Mouse (Mus musculus): ENCODE measurements at regions not wholly inside any gene's neighbourhood (a gene's known extent, or its start where the extent isn't known, plus 50 kb on each side); places are given as distances from the start of the nearest gene placed in this dataset.

DNA sequence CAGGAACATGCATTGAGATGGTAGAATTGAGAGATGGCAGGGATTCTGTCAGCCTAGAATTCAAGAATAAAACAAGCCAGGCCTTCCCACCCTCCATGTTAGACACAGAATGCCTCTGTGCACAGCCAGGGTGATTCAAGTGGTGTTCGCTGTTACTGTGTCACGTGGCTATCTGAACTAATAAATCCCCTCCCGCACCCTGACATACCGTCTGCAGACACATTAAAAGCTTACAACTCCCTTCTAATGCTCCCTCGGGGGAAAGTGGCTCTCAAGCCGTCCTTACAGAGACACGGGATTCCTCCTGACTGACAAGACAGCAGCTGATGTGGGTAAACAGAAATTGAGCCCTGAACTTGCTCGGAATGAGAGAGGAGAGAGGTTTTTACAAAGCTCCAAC, 279.1 kb downstream of the Prex1 start:
- H3K9me3 ChIP-seq (replicated peaks; ENCODE audit: control insufficient read depth, low read length, poor library complexity, severe bottlenecking): no peaks in the 10 kb centered on the region
- H3K27ac ChIP-seq (ENCODE audit: low read length): no peak overlapping the region
- 36% methylated on average over 8 of the region's 8 CpGs for WGBS
- no peaks in the 10 kb centered on the region for H3K27me3 ChIP-seq (ENCODE audit: control insufficient read depth, insufficient read depth, low read depth, low read length)
- no peak overlapping the region for H3K4me2 ChIP-seq (ENCODE audit: low read length)
- no peak; the same call in 1 of the 2 replicates for ATAC-seq
- H3K9ac ChIP-seq (ENCODE audit: low read depth, low read length): no peak overlapping the region
- peaks cover 32% of the 10 kb centered on the region for H3K4me1 ChIP-seq (ENCODE audit: control insufficient read depth, insufficient read depth, low read length)
- H3K4me3 ChIP-seq (ENCODE audit: low read depth, low read length): no peak overlapping the region
- no peaks in the 10 kb centered on the region for H3K36me3 ChIP-seq (ENCODE audit: control insufficient read depth, insufficient read depth, low read length)

DNA sequence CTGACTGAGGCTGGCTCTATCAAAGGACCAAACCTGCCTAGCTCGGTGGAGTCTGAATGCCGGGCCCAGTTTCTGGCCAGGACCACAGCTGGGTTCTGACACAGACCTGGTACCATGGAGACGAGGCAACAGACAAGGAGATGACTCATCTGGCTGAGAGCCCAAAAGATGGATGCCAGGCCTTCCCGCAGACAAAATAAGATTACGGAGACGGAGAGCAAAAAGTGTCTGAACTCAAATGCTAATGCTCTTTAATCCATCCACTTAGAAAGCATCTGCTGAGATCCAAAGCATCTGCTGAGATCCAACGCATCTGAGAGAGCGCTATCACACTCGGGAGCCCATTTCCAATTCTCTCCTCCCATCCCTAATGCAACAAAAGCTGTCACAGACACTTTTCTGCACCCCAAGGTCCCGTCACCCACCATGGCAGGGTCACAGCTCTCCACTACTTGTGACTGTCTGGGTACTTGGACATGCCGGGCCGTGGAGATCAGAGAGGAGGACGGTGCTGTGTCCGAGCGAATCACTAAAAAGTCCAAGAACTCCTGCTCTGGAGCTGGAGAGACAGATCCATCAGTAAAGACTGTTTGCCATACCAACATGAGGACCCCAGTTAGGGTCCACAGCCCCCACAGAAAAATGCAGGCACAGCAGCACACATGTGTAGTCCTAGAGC, 278.3 kb upstream of the Sulf2 start:
- Histone ChIP-seq H3K36me3 (ENCODE audit: control insufficient read depth, insufficient read depth, low read length) (no peaks in the 10 kb centered on the region), H3K4me2 (ENCODE audit: low read length) (no peak overlapping the region), H3K9ac (ENCODE audit: low read depth, low read length) (no peak overlapping the region), H3K27ac (ENCODE audit: low read length) (peak overlapping the region; percentile 35; the same call in 1 of the 2 replicates), H3K27me3 (ENCODE audit: control insufficient read depth, insufficient read depth, low read depth, low read length) (no peaks in the 10 kb centered on the region), H3K9me3 (replicated peaks; ENCODE audit: control insufficient read depth, low read length, poor library complexity, severe bottlenecking) (no peaks in the 10 kb centered on the region), H3K4me1 (ENCODE audit: control insufficient read depth, insufficient read depth, low read length) (peaks cover 27% of the 10 kb centered on the region), H3K4me3 (ENCODE audit: low read depth, low read length) (no peak overlapping the region)
- peak; percentile 52; the same call in 1 of the 2 replicates for ATAC-seq
- 43% methylated on average over 15 of the region's 15 CpGs for WGBS

DNA sequence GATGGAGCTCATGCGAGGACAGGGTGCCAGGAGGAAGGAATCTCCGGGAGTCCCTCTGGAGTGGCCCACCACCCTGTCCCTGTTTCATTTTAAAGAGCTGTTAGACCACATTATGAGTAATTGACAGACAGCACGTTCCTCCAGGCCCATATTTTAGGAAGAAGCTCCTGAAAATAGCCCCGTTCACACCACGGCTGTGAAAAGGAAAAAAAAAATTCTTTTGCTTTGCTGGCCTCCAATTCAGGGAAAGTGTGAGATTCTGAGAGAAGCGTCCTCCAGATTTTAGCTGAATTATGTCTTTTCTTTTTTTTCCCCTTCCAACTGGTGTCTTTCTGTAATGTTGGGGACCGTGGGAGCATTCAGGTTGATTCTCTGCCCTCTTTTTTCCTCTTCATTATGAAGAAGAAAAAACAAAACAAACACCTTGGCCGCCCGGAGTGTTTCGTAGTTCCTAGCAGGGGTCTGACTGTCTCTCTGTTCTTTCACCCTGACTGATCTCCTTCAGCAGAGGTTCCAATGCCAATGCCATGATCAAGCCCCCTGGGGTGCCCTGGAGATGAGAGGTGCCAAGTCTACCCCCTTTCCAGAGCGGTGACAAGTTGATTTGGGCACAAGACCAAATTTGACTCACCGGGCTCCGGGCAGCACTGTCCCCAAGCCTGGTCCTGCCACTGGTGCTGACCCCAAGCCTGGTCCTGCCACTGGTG, 277.6 kb upstream of the Sulf2 start:
- ATAC-seq: no peak
- H3K27ac ChIP-seq (ENCODE audit: low read length): peak overlapping the region; percentile 35; the same call in 1 of the 2 replicates

DNA sequence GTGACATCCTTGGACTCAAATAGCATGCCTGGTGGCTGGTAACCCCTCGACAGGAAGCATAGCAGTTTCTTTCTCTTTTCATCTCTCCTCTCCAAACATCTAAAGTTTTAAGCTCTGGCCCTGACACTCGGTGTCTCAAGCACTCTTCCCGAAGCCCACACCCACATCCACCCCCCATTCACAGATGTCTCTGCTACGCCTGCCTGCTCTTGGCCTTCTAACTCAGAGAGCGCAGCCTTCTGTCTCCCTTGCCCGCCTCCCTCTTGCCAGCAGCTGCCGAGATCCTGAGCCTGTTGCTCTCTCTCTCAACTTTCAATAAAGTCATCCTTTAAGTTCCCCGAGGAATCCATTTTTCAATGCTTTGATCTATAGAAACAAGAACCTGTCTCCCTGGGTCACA, 277.1 kb upstream of the Sulf2 start:
- Histone ChIP-seq H3K9me3 (replicated peaks; ENCODE audit: control insufficient read depth, low read length, poor library complexity, severe bottlenecking) (no peaks in the 10 kb centered on the region), H3K36me3 (ENCODE audit: control insufficient read depth, insufficient read depth, low read length) (no peaks in the 10 kb centered on the region), H3K27ac (ENCODE audit: low read length) (no peak overlapping the region), H3K4me2 (ENCODE audit: low read length) (no peak overlapping the region), H3K4me3 (ENCODE audit: low read depth, low read length) (no peak overlapping the region), H3K9ac (ENCODE audit: low read depth, low read length) (no peak overlapping the region), H3K4me1 (ENCODE audit: control insufficient read depth, insufficient read depth, low read length) (peaks cover 18% of the 10 kb centered on the region; the same call in 1 of the 2 replicates), H3K27me3 (ENCODE audit: control insufficient read depth, insufficient read depth, low read depth, low read length) (no peaks in the 10 kb centered on the region)
- 55% methylated on average over 8 of the region's 8 CpGs for WGBS
- ATAC-seq: no peak

More for the DNA sequence above, 277.6 kb upstream of the Sulf2 start:
- no peaks in the 10 kb centered on the region for H3K9me3 ChIP-seq (replicated peaks; ENCODE audit: control insufficient read depth, low read length, poor library complexity, severe bottlenecking)
- no peaks in the 10 kb centered on the region for H3K27me3 ChIP-seq (ENCODE audit: control insufficient read depth, insufficient read depth, low read depth, low read length)
- H3K36me3 ChIP-seq (ENCODE audit: control insufficient read depth, insufficient read depth, low read length): no peaks in the 10 kb centered on the region
- no peak overlapping the region for H3K4me2 ChIP-seq (ENCODE audit: low read length)
- no peak overlapping the region for H3K9ac ChIP-seq (ENCODE audit: low read depth, low read length)
- peaks cover 20% of the 10 kb centered on the region for H3K4me1 ChIP-seq (ENCODE audit: control insufficient read depth, insufficient read depth, low read length)
- H3K4me3 ChIP-seq (ENCODE audit: low read depth, low read length): no peak overlapping the region
- WGBS: 68% methylated on average over 13 of the region's 13 CpGs

DNA sequence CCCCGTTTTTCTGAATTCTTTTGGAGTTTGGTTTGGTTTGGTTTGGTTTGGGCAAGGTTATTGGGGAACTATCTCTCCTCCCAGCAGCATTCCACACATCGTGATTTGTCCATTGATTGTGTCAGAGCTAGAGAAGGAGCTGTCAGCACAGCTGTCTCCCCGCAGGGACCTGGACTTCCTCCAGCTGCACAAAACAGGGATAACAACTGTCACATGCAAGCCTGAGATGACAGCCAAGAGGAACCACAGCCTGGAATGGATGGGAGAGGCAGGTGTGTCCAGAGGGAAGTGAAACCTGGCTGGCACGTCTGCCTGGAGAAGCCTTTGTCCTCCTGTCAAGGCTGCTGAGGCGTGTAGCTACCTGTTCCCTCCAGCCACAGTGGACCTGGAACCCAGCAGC, 274.5 kb upstream of the Sulf2 start:
- H3K36me3 ChIP-seq (ENCODE audit: control insufficient read depth, insufficient read depth, low read length): no peaks in the 10 kb centered on the region
- H3K27me3 ChIP-seq (ENCODE audit: control insufficient read depth, insufficient read depth, low read depth, low read length): no peaks in the 10 kb centered on the region
- H3K4me1 ChIP-seq (ENCODE audit: control insufficient read depth, insufficient read depth, low read length): peaks cover 21% of the 10 kb centered on the region; the same call in 1 of the 2 replicates
- H3K4me2 ChIP-seq (ENCODE audit: low read length): no peak overlapping the region
- H3K9ac ChIP-seq (ENCODE audit: low read depth, low read length): no peak overlapping the region
- 51% methylated on average over 5 of the region's 5 CpGs for WGBS
- H3K27ac ChIP-seq (ENCODE audit: low read length): peak overlapping the region; percentile 9; the same call in 1 of the 2 replicates
- ATAC-seq: no peak
- H3K9me3 ChIP-seq (replicated peaks; ENCODE audit: control insufficient read depth, low read length, poor library complexity, severe bottlenecking): no peaks in the 10 kb centered on the region
- no peak overlapping the region for H3K4me3 ChIP-seq (ENCODE audit: low read depth, low read length)

DNA sequence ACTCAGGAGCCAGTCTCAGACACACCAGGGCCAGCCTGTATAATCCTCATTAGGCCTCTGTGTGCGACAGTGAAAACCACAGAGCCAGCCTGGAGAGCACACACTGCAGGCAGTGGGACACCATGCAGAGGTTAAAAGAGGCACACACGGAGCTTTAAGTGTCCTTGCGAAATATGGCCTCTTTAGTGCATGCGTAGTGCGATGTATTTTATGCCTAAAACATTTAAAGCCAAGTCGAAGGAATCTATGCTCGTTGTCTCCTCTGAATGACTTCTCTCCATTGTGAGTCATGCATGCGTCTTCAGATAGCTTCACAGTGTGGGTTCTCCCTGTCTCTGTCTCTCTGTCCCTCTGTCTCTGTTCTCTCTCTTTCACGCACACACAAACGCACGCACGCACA, 274.0 kb upstream of the Sulf2 start:
- peaks cover 18% of the 10 kb centered on the region; the same call in 1 of the 2 replicates for H3K4me1 ChIP-seq (ENCODE audit: control insufficient read depth, insufficient read depth, low read length)
- H3K27ac ChIP-seq (ENCODE audit: low read length): peak overlapping the region; percentile 9; the same call in 1 of the 2 replicates
- no peak for ATAC-seq
- WGBS: 84% methylated on average over 12 of the region's 12 CpGs
- H3K9me3 ChIP-seq (replicated peaks; ENCODE audit: control insufficient read depth, low read length, poor library complexity, severe bottlenecking): no peaks in the 10 kb centered on the region
- H3K27me3 ChIP-seq (ENCODE audit: control insufficient read depth, insufficient read depth, low read depth, low read length): 0 out of 2 replicates have a peak, but pooled peaks cover 2% of the 10 kb centered on the region
- H3K4me3 ChIP-seq (ENCODE audit: low read depth, low read length): no peak overlapping the region
- no peak overlapping the region for H3K9ac ChIP-seq (ENCODE audit: low read depth, low read length)
- H3K4me2 ChIP-seq (ENCODE audit: low read length): no peak overlapping the region
- H3K36me3 ChIP-seq (ENCODE audit: control insufficient read depth, insufficient read depth, low read length): no peaks in the 10 kb centered on the region

DNA sequence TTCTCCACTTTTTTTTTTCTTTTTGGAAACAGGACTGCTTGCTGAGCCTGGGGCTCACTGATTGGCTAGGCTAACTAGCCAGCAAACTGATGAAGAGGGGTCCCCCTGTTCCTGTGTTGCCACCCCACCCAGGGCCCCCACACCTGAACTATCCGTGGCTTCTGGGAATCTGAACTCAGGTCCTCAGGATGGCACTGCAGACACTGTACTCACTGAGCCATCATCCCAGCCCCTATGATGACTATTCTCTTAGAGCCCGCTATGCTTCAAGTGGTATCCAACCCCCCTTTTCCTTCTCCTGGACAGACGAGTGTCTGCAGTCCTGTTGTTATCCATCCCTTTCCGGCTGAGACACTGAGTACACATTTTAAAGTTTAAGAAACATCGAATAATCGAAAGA, 271.9 kb upstream of the Sulf2 start:
- Histone ChIP-seq H3K9me3 (replicated peaks; ENCODE audit: control insufficient read depth, low read length, poor library complexity, severe bottlenecking) (no peaks in the 10 kb centered on the region), H3K4me3 (ENCODE audit: low read depth, low read length) (no peak overlapping the region), H3K27ac (ENCODE audit: low read length) (no peak overlapping the region), H3K4me2 (ENCODE audit: low read length) (no peak overlapping the region), H3K27me3 (ENCODE audit: control insufficient read depth, insufficient read depth, low read depth, low read length) (0 out of 2 replicates have a peak, but pooled peaks cover 3% of the 10 kb centered on the region), H3K36me3 (ENCODE audit: control insufficient read depth, insufficient read depth, low read length) (no peaks in the 10 kb centered on the region), H3K9ac (ENCODE audit: low read depth, low read length) (no peak overlapping the region), H3K4me1 (ENCODE audit: control insufficient read depth, insufficient read depth, low read length) (peaks cover 13% of the 10 kb centered on the region; the same call in 1 of the 2 replicates)
- ATAC-seq: no peak
- WGBS: 72% methylated on average over 6 of the region's 6 CpGs

DNA sequence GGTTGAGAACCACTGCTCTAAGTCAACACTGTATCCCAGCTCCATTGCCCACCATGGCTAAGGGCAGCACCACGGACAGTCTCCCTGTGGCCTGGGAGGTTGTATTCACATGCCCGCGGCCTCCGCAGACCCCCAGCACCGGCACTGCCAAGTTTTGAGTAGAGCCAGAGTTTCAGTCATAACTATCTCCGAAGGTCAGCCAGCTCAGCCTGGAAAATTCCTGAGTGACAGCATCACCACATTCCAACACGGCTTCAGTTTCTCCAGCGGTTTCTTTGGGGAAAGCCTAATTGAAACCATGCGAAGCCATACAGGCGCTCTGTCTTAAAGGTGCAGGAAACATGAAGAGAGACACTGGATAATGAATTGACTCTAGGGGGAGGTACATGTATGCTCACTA, 271.5 kb upstream of the Sulf2 start:
- H3K27me3 ChIP-seq (ENCODE audit: control insufficient read depth, insufficient read depth, low read depth, low read length): 0 out of 2 replicates have a peak, but pooled peaks cover 3% of the 10 kb centered on the region
- H3K9ac ChIP-seq (ENCODE audit: low read depth, low read length): no peak overlapping the region
- no peak overlapping the region for H3K4me3 ChIP-seq (ENCODE audit: low read depth, low read length)
- H3K36me3 ChIP-seq (ENCODE audit: control insufficient read depth, insufficient read depth, low read length): no peaks in the 10 kb centered on the region
- 42% methylated on average over 10 of the region's 10 CpGs for WGBS
- no peak overlapping the region for H3K4me2 ChIP-seq (ENCODE audit: low read length)
- H3K4me1 ChIP-seq (ENCODE audit: control insufficient read depth, insufficient read depth, low read length): peaks cover 13% of the 10 kb centered on the region; the same call in 1 of the 2 replicates
- no peaks in the 10 kb centered on the region for H3K9me3 ChIP-seq (replicated peaks; ENCODE audit: control insufficient read depth, low read length, poor library complexity, severe bottlenecking)
- no peak overlapping the region for H3K27ac ChIP-seq (ENCODE audit: low read length)
- no peak for ATAC-seq

DNA sequence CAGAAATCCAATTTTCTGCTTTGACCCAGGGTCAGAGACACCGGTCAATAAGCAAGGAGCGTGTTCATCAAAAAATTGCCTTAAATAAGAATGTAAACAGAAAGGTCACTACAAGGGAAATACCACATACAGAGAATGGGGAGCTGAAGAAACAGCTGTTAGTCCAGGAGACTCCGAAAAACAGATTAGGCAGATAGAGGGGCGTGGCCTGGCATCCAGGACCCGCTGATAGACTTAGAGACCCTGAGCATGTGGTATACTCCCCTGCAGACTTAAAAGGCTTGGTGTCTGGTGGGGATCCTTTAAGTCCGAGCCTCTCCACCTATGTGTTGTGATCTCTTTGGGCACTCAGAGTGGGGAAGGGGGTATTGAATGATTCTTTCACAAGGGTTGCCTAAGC, 271.0 kb upstream of the Sulf2 start:
- H3K9me3 ChIP-seq (replicated peaks; ENCODE audit: control insufficient read depth, low read length, poor library complexity, severe bottlenecking): no peaks in the 10 kb centered on the region
- H3K27me3 ChIP-seq (ENCODE audit: control insufficient read depth, insufficient read depth, low read depth, low read length): 0 out of 2 replicates have a peak, but pooled peaks cover 3% of the 10 kb centered on the region
- no peak for ATAC-seq
- no peak overlapping the region for H3K9ac ChIP-seq (ENCODE audit: low read depth, low read length)
- no peak overlapping the region for H3K27ac ChIP-seq (ENCODE audit: low read length)
- H3K4me2 ChIP-seq (ENCODE audit: low read length): no peak overlapping the region
- no peak overlapping the region for H3K4me3 ChIP-seq (ENCODE audit: low read depth, low read length)
- no peaks in the 10 kb centered on the region for H3K36me3 ChIP-seq (ENCODE audit: control insufficient read depth, insufficient read depth, low read length)
- H3K4me1 ChIP-seq (ENCODE audit: control insufficient read depth, insufficient read depth, low read length): peaks cover 13% of the 10 kb centered on the region; the same call in 1 of the 2 replicates
- 39% methylated on average over 6 of the region's 6 CpGs for WGBS

All from midbrain, embryonic 16.5 days (tissue).